Mouse (Mus musculus): ENCODE data around the gene Rita1.

DNA sequence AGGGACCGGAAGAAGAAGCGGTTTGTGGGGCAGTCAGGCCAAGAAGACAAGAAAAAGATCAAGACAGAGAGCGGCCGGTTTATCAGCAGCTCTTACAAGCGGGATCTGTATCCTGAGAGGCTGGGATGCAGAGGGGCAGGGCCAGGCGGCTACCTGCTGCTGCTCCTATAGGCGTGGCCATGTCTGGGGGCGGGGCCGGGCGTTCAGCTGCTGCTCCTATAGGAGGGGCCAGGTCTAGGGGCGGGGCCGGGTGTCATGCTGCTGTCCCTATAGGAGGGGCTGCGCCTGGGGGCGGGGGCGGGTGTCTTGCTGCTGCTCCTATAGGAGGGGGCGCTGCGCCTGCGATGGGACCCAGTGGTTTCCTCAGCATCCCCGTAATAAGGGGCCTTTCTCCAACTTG, 14.0 kb upstream of the Rita1 start:
- no peak for TF ChIP-seq EP300 (IDR thresholded peaks at IDR 0.05; ENCODE audit: low read depth in 1 of 2, low read length in 2 of 2)
- TF ChIP-seq POLR2A (IDR thresholded peaks at IDR 0.05; ENCODE audit: control insufficient read depth in 1 of 2, insufficient read depth in 1 of 2, low read depth in 1 of 2, low read length in 2 of 2, poor library complexity in 1 of 2): no peak
